Mouse (Mus musculus) forelimb bud, embryonic 11.5 days (tissue): ENCODE data around the gene Tcta.
A peak's percentile ranks its signal among the peaks of the same experiment; 100 is the strongest.
"Not testable (repeated sequence)": the region's sequence is repeated elsewhere in the genome, so short reads cannot be mapped to it uniquely, and the experiment has no call there.

Experiments
- DNase-seq: peaks from one replicate; pipeline ENCODE4 v3.0.0-alpha.2; 2012; ENCODE audit warnings: low read depth, low spot score

The Tcta gene

DNA sequence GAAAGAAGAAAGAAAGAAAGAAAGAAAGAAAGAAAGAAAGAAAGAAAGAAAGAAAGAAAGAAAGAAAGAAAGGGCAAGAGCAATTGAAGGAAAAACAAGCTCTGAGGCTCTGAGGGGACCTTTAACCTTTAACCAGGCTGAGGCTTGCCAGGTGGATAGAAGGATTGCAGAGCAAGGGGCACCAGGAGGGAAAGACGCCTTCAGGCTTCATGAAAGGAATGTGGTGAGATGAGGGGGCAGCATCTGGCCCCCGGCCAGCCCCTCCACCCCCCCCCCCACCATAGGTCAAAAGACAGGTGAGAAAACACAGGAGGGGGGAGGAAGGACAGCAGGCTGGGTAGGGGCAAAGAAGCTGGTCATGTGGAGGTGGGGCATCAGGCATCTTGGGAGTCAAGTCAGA lies 34.0 kb downstream of the Tcta start:
- no peak for DNase-seq

GRCm38 (mm10) chr9:108268701-108269100 lies 37.3 kb downstream of the Tcta start:
- not testable (repeated sequence) for DNase-seq

DNA sequence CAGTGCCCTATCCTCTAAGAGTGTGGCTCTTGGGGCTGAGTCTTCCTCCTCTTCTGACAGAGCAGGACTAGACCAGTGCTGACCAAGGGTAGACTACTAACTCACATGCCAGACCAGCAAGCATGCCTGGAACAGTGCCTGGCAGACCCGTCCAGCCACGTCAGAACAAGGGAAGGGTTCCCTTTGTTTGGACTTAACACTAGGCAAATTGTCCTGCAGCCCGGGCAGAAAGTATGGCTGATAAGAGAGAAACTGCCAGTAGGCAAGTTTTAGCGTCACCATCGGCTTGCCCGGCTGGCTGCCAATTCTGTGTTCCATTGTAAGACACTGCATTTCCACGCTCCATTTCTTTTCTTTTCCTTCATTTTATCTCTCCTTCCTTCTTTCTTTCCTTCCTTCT lies 38.3 kb downstream of the Tcta start:
- no peak for DNase-seq

GRCm38 (mm10) chr9:108266261-108266935 lies 39.6 kb downstream of the Tcta start:
- no peak for DNase-seq

DNA sequence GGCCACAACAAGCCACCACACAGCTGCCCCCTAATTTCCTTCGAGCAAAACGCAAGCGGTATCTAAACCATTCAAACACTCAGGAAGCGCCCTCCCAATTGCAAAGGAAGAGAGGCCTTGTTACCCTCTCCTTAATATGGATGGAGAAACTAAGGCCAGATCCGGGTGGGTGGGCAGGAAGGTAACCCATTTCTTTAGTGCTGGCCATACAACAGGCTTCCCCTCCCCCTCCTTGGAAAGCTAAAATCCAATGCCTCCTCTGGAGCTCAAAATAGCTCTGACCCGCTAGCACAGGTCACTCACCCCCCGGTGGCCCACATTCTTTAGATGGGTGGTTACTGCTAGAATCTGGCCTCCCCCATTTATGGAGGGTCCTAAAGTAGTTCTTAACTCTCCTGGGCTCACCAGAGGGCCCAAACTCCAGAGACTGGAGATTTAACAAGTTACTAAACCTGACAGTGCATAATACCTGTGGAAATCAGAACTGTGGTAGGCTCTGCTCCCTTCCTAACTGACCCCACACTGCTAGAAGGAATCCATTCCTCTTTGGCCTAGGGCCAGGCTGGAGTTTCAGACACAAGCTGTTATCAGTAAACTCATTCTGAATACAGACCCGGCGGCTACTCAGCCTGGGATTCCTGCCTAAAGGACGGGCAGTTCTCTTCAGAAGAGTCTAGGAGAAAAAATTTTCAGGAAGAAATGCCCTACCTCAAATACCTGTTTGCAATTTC lies 41.6 kb downstream of the Tcta start:
- no peak for DNase-seq

- peak; percentile 93 for DNase-seq
These were observed 42.2 kb downstream of the Tcta start, which contains the start of gene Dag1 for GRCm38 (mm10) chr9:108263690-108264190. Gene Dag1 (minus strand): TSS chr9:108263958.

- no peak for DNase-seq
These were observed 42.8 kb downstream of the Tcta start for GRCm38 (mm10) chr9:108263131-108263681.

GRCm38 (mm10) chr9:108262494-108263049 lies 43.4 kb downstream of the Tcta start:
- no peak for DNase-seq

GRCm38 (mm10) chr9:108261865-108262264 lies 44.1 kb downstream of the Tcta start:
- DNase-seq = no peak

DNA sequence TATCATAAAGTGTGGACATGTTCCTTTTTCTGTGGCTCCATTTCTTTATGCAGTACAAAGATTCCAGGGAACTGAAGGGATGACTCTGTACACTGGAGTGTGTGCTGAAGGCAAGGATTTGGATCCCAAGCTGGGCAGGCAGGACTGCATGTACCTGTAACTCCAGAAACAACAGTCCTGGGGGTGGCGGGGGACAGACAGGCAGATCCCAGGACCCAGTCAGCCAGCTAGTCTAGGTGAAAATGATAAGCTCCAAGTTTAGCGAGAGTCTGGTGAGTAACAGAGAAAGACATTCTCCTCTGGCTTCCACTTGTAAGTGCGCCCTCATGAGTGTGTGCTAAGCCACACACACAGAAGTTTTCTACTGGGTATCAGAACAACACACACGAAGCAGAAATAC lies 45.4 kb downstream of the Tcta start:
- no peak for DNase-seq
